Mouse (Mus musculus) frontal cortex, adult (tissue): ENCODE data around the gene Olfr1366.
A peak's percentile ranks its signal among the peaks of the same experiment; 100 is the strongest.
"Not testable (repeated sequence)": the region's sequence is repeated elsewhere in the genome, so short reads cannot be mapped to it uniquely, and the experiment has no call there.

ENCODE experiments used
- ATAC-seq: cut with Nextera tagmentation; 2 replicates; pipeline ENCODE4 v1.9.2; 2017; ENCODE audit warnings: mild to moderate bottlenecking, moderate library complexity, mixed read lengths; ENCODE audit not compliant: low TSS enrichment

Olfr1366 gene

GRCm38 (mm10) chr13:21542708-21543107 is at the start of gene Olfr1366:
TSS of gene Olfr1366 (minus strand) at chr13:21542808.
- no peak for ATAC-seq

- no peak for ATAC-seq
These were observed 49.0 kb upstream of the Olfr1366 start for GRCm38 (mm10) chr13:21591618-21592017.

GRCm38 (mm10) chr13:21581659-21582058 is 39.1 kb upstream of the Olfr1366 start, which contains the start of gene Olfr1364:
TSS of gene Olfr1364 (minus strand) at chr13:21581759.
- ATAC-seq = no peak

GRCm38 (mm10) chr13:21559793-21560192 is 17.2 kb upstream of the Olfr1366 start, which contains the start of gene Olfr1535:
TSS of gene Olfr1535 (minus strand) at chr13:21559893.
- ATAC-seq = no peak

- no peak for ATAC-seq
These were observed 8.0 kb upstream of the Olfr1366 start for GRCm38 (mm10) chr13:21550416-21551110.

- no peak for ATAC-seq
These were observed 6.9 kb upstream of the Olfr1366 start for GRCm38 (mm10) chr13:21549487-21549886.

GRCm38 (mm10) chr13:21530781-21531201 is 11.8 kb downstream of the Olfr1366 start, which contains the start of gene Zkscan8:
TSS of gene Zkscan8 (minus strand) at chr13:21531120.
- ATAC-seq = peak; percentile 100

GRCm38 (mm10) chr13:21530136-21530535 is 12.5 kb downstream of the Olfr1366 start:
- ATAC-seq = no peak

GRCm38 (mm10) chr13:21506221-21506649 is 36.4 kb downstream of the Olfr1366 start:
- peak; percentile 100 for ATAC-seq

GRCm38 (mm10) chr13:21502296-21502695 is 40.3 kb downstream of the Olfr1366 start:
- ATAC-seq = no peak

GRCm38 (mm10) chr13:21501182-21501581 is 41.4 kb downstream of the Olfr1366 start, which contains the start of gene Gm11273:
TSS of gene Gm11273 (minus strand) at chr13:21501418.
- not testable (repeated sequence) for ATAC-seq

GRCm38 (mm10) chr13:21495080-21495479 is 47.5 kb downstream of the Olfr1366 start, which contains the start of gene AK157302:
TSS of gene AK157302 (plus strand) at chr13:21495223.
- no peak for ATAC-seq

- ATAC-seq = no peak
These were observed 49.8 kb downstream of the Olfr1366 start for GRCm38 (mm10) chr13:21492847-21493246.

- ATAC-seq = no peak
These were observed 55.7 kb downstream of the Olfr1366 start for GRCm38 (mm10) chr13:21486881-21487280.
